Mouse (Mus musculus) midbrain, embryonic 14.5 days (tissue): Measurements from ENCODE around the gene Tnfrsf4. TPM values are rescaled to one million over a fixed set of nuclear protein-coding genes. Genes with fewer than 3 reads are reported as not detected.

Experiments used
- ATAC-seq: fragments of 200-750 bp; cut with Nextera tagmentation; 2 replicates; pipeline ENCODE4 v1.8.0; 2017; ENCODE audit warnings: moderate number of reproducible peaks, moderate library complexity; ENCODE audit not compliant: low FRiP score, low TSS enrichment
- DNase-seq: peaks from one replicate; pipeline ENCODE4 v3.0.0-alpha.2; 2015
- H3K27ac ChIP-seq: fragments of 300-500 bp; sonication (generic); replicated peaks from 2 replicates; pipeline ENCODE4 v1.5.1; 2014; ENCODE audit warnings: mild to moderate bottlenecking, low read depth, low read length, moderate library complexity
- H3K27me3 ChIP-seq: fragments of 300-500 bp; sonication (generic); 2 replicates; pipeline ENCODE4 v1.6.1; 2014; ENCODE audit warnings: low read length, control low read depth, mixed read lengths; ENCODE audit not compliant: control insufficient read depth, insufficient read depth
- H3K36me3 ChIP-seq: fragments of 300-500 bp; sonication (generic); 2 replicates; pipeline ENCODE4 v1.6.1; 2014; ENCODE audit warnings: low read length, control low read depth; ENCODE audit not compliant: control insufficient read depth, insufficient read depth
- H3K4me1 ChIP-seq: fragments of 300-500 bp; sonication (generic); 2 replicates; pipeline ENCODE4 v1.6.1; 2014; ENCODE audit warnings: mild to moderate bottlenecking, antibody characterized with exemption, low read length, control low read depth; ENCODE audit not compliant: control insufficient read depth, insufficient read depth
- H3K4me2 ChIP-seq: fragments of 300-500 bp; sonication (generic); 2 replicates; pipeline ENCODE4 v1.6.1; 2014; ENCODE audit warnings: mild to moderate bottlenecking, low read length, moderate library complexity
- H3K4me3 ChIP-seq: fragments of 300-500 bp; sonication (generic); replicated peaks from 2 replicates; pipeline ENCODE4 v1.5.1; 2014; ENCODE audit warnings: low read depth, low read length
- H3K9ac ChIP-seq: fragments of 300-500 bp; sonication (generic); replicated peaks from 2 replicates; pipeline ENCODE4 v1.6.1; 2014; ENCODE audit warnings: mild to moderate bottlenecking, low read length, moderate library complexity
- H3K9me3 ChIP-seq: fragments of 300-500 bp; sonication (generic); 2 replicates; pipeline ENCODE4 v1.6.1; 2016; ENCODE audit warnings: low read length, control low read depth, mixed read lengths; ENCODE audit not compliant: control insufficient read depth
- WGBS: fragments of 180-500 bp; shearing (Covaris S2); extraction: QIAGEN DNeasy Blood & Tissue Kit; methylation state at CpG from one replicate; pipeline ENCODE4 v1.1.7; 2014; 5-methylcytosine and 5-hydroxymethylcytosine counted together
- microRNA counts: library from miRNA; unstranded; fragments of <30 nt; microRNA quantifications from one replicate; lab custom pipeline; 2016
- microRNA-seq: library from miRNA; unstranded; fragments of <30 nt; microRNA quantifications from one replicate; pipeline ENCODE4, GENCODE M21; 2016
- polyA plus RNA-seq: library from polyadenylated mRNA; unstranded; fragments of >200 nt; fragmentation: Nextera tagmentation; extraction: Ambion mirVana; gene quantifications from 2 replicates; pipeline ENCODE4 v1.2.1, GENCODE M21; 2014

Tnfrsf4 gene
- polyA plus RNA-seq, 1 experiment from 2014 or later = 0.49 TPM

- Histone ChIP-seq H3K36me3 (no peaks in the 10 kb centered on the region), H3K4me3 (no peak overlapping the region), H3K4me2 (no peak overlapping the region), H3K27ac (no peak overlapping the region), H3K9ac (no peak overlapping the region), H3K9me3 (no peaks in the 10 kb centered on the region), H3K27me3 (no peaks in the 10 kb centered on the region), H3K4me1 (peaks cover 6% of the 10 kb centered on the region; the same call in 1 of the 2 replicates)
- 89% methylated on average over 9 of the region's 9 CpGs for WGBS
- DNase-seq (no peak), ATAC-seq (no peak)
These were observed 50.9 kb downstream of the Tnfrsf4 start for GRCm38 (mm10) chr4:156064510-156064897.

- ATAC-seq = no peak
- Histone ChIP-seq H3K4me1 (peaks cover 10% of the 10 kb centered on the region), H3K36me3 (no peaks in the 10 kb centered on the region), H3K9me3 (no peaks in the 10 kb centered on the region), H3K4me3 (no peak overlapping the region), H3K27me3 (no peaks in the 10 kb centered on the region), H3K9ac (no peak overlapping the region), H3K4me2 (no peak overlapping the region), H3K27ac (no peak overlapping the region)
- 91% methylated on average over 10 of the region's 10 CpGs for whole genome bisulfite sequencing
- no peak for DNase-seq
These were observed 51.7 kb downstream of the Tnfrsf4 start for GRCm38 (mm10) chr4:156065156-156065894.

MicroRNAs within 50 kb of the gene (microRNA counts, 519-probe panel; counts per million panel counts)
- microRNA mmu-miR-200a (lab: Ali Mortazavi, UCI) (not detected), microRNA mmu-miR-200b (lab: Ali Mortazavi, UCI) (not detected), microRNA mmu-miR-429 (lab: Ali Mortazavi, UCI) (not detected)

Small RNA genes lying within 50 kb of the gene (microRNA-seq; reads per million reads assigned to microRNA genes)
- 1.8 reads per million, percentile 8 among the genes with 10 or more reads in this experiment for gene Mir200a
- 6.5 reads per million, percentile 29 among the genes with 10 or more reads in this experiment for gene Mir200b
- gene Mir429 = 20.1 reads per million, percentile 40 among the genes with 10 or more reads in this experiment

Other genes starting within 250 kb of the Tnfrsf4 start
- gene Vwa1, start 239.1 kb upstream of the Tnfrsf4 start, polyA plus RNA-seq = 18.0 and 24.4 TPM in 2 replicates
- gene Tmem88b, start 228.0 kb upstream of the Tnfrsf4 start, polyA plus RNA-seq = 0.43 and 0.51 TPM in 2 replicates
- gene Ankrd65, start 223.4 kb upstream of the Tnfrsf4 start, polyA plus RNA-seq = not detected in 2 replicates
- gene Mrpl20, start 211.0 kb upstream of the Tnfrsf4 start, polyA plus RNA-seq = 255 and 298 TPM in 2 replicates
- 134 and 162 TPM in 2 replicates for gene Ccnl2, start 201.4 kb upstream of the Tnfrsf4 start, polyA plus RNA-seq
- 118 and 129 TPM in 2 replicates for gene Aurkaip1, start 182.6 kb upstream of the Tnfrsf4 start, polyA plus RNA-seq
- 6.0 and 17.5 TPM in 2 replicates for gene Mxra8, start 174.2 kb upstream of the Tnfrsf4 start, polyA plus RNA-seq
- 15.3 and 18.0 TPM in 2 replicates for gene Dvl1, start 166.4 kb upstream of the Tnfrsf4 start, polyA plus RNA-seq
- gene Tas1r3, start 150.5 kb upstream of the Tnfrsf4 start, polyA plus RNA-seq = 0.31 and 0.57 TPM in 2 replicates
- gene Cptp, start 144.4 kb upstream of the Tnfrsf4 start, polyA plus RNA-seq = 24.6 and 31.2 TPM in 2 replicates
- 78.2 and 83.2 TPM in 2 replicates for gene Ints11, start 144.3 kb upstream of the Tnfrsf4 start, polyA plus RNA-seq
- 45.8 and 54.5 TPM in 2 replicates for gene Pusl1, start 122.1 kb upstream of the Tnfrsf4 start, polyA plus RNA-seq
- 76.6 and 84.8 TPM in 2 replicates for gene Acap3, start 122.0 kb upstream of the Tnfrsf4 start, polyA plus RNA-seq
- gene Ube2j2, start 70.0 kb upstream of the Tnfrsf4 start, polyA plus RNA-seq = 131 and 138 TPM in 2 replicates
- 7.1 and 8.3 TPM in 2 replicates for gene C1qtnf12, start 51.5 kb upstream of the Tnfrsf4 start, polyA plus RNA-seq
- 36.3 and 38.7 TPM in 2 replicates for gene B3galt6, start 21.2 kb upstream of the Tnfrsf4 start, polyA plus RNA-seq
- 105 and 112 TPM in 2 replicates for gene Sdf4, start 21.0 kb upstream of the Tnfrsf4 start, polyA plus RNA-seq
- 1.4 and 2.4 TPM in 2 replicates for gene Tnfrsf18, start 12.3 kb downstream of the Tnfrsf4 start, polyA plus RNA-seq
- 0.28 TPM in 1 of 2 replicates, not detected in the other for gene Ttll10, start 45.6 kb downstream of the Tnfrsf4 start, polyA plus RNA-seq
- 26.1 and 32.8 TPM in 2 replicates for gene 9430015G10Rik, start 96.1 kb downstream of the Tnfrsf4 start, polyA plus RNA-seq
- 0.81 and 0.92 TPM in 2 replicates for gene Rnf223, start 116.7 kb downstream of the Tnfrsf4 start, polyA plus RNA-seq
- 122 and 142 TPM in 2 replicates for gene Agrn, start 183.6 kb downstream of the Tnfrsf4 start, polyA plus RNA-seq
- gene Isg15, start 187.0 kb downstream of the Tnfrsf4 start, polyA plus RNA-seq = 0.51 and 2.5 TPM in 2 replicates
- 0.84 and 0.96 TPM in 2 replicates for gene AW011738, start 189.5 kb downstream of the Tnfrsf4 start, polyA plus RNA-seq
- gene Perm1, start 202.0 kb downstream of the Tnfrsf4 start, polyA plus RNA-seq = 1.9 and 2.0 TPM in 2 replicates
- gene Plekhn1, start 221.0 kb downstream of the Tnfrsf4 start, polyA plus RNA-seq = 27.7 and 31.5 TPM in 2 replicates
- gene Noc2l, start 222.2 kb downstream of the Tnfrsf4 start, polyA plus RNA-seq = 46.6 and 54.1 TPM in 2 replicates
- 3.9 and 4.4 TPM in 2 replicates for gene Samd11, start 241.8 kb downstream of the Tnfrsf4 start, polyA plus RNA-seq